Mouse (Mus musculus): ENCODE results near the gene Bcor. TPM values are rescaled to one million over a fixed set of nuclear protein-coding genes. Genes with fewer than 3 reads are reported as not detected.
A peak's percentile ranks its signal among the peaks of the same experiment; 100 is the strongest.

The Bcor gene
- polyA plus RNA-seq, 1 experiment from 2014 or later = 20.6 TPM

- WGBS = 21% methylated on average over 9 of the region's 9 CpGs
- Histone ChIP-seq H3K9me3 (ENCODE audit: control insufficient read depth, low read depth, low read length) (no peaks in the 10 kb centered on the region), H3K36me3 (ENCODE audit: control insufficient read depth, insufficient read depth, low read length) (no peaks in the 10 kb centered on the region), H3K4me1 (ENCODE audit: control insufficient read depth, insufficient read depth, low read length) (peaks cover 5% of the 10 kb centered on the region; the same call in 1 of the 2 replicates), H3K4me2 (replicated peaks; ENCODE audit: low read depth, low read length) (no peak overlapping the region), H3K4me3 (ENCODE audit: low read depth, low read length) (no peak overlapping the region), H3K27me3 (ENCODE audit: control insufficient read depth, insufficient read depth, low read length) (peaks cover 7% of the 10 kb centered on the region; the same call in 1 of the 2 replicates), H3K27ac (ENCODE audit: low read length) (peak overlapping the region; percentile 27; the same call in 1 of the 2 replicates), H3K9ac (replicated peaks; ENCODE audit: low read depth, low read length) (no peak overlapping the region)
- no peak for ATAC-seq (ENCODE audit: insufficient number of reproducible peaks, insufficient read depth, low FRiP score, low read depth)
Measured at GRCm38 (mm10) chrX:12003106-12003505, 157.0 kb downstream of the Bcor start.

GRCm38 (mm10) chrX:12002596-12002995, 157.6 kb downstream of the Bcor start:
- no peaks in the 10 kb centered on the region for H3K36me3 ChIP-seq (ENCODE audit: control insufficient read depth, insufficient read depth, low read length)
- H3K27ac ChIP-seq (ENCODE audit: low read length) = no peak overlapping the region
- ATAC-seq (ENCODE audit: insufficient number of reproducible peaks, insufficient read depth, low FRiP score, low read depth) = no peak
- 33% methylated on average over 6 of the region's 6 CpGs for WGBS
- H3K27me3 ChIP-seq (ENCODE audit: control insufficient read depth, insufficient read depth, low read length) = peaks cover 7% of the 10 kb centered on the region; the same call in 1 of the 2 replicates
- no peaks in the 10 kb centered on the region for H3K9me3 ChIP-seq (ENCODE audit: control insufficient read depth, low read depth, low read length)
- no peak overlapping the region for H3K4me2 ChIP-seq (replicated peaks; ENCODE audit: low read depth, low read length)
- H3K4me1 ChIP-seq (ENCODE audit: control insufficient read depth, insufficient read depth, low read length) = peaks cover 5% of the 10 kb centered on the region; the same call in 1 of the 2 replicates
- H3K4me3 ChIP-seq (ENCODE audit: low read depth, low read length) = no peak overlapping the region
- H3K9ac ChIP-seq (replicated peaks; ENCODE audit: low read depth, low read length) = no peak overlapping the region

- 24% methylated on average over 3 of the region's 3 CpGs for WGBS
- H3K9ac ChIP-seq (replicated peaks; ENCODE audit: low read depth, low read length) = no peak overlapping the region
- no peak overlapping the region for H3K4me2 ChIP-seq (replicated peaks; ENCODE audit: low read depth, low read length)
- H3K36me3 ChIP-seq (ENCODE audit: control insufficient read depth, insufficient read depth, low read length) = no peaks in the 10 kb centered on the region
- no peaks in the 10 kb centered on the region for H3K9me3 ChIP-seq (ENCODE audit: control insufficient read depth, low read depth, low read length)
- peaks cover 5% of the 10 kb centered on the region; the same call in 1 of the 2 replicates for H3K27me3 ChIP-seq (ENCODE audit: control insufficient read depth, insufficient read depth, low read length)
- H3K4me1 ChIP-seq (ENCODE audit: control insufficient read depth, insufficient read depth, low read length) = peaks cover 5% of the 10 kb centered on the region; the same call in 1 of the 2 replicates
- H3K27ac ChIP-seq (ENCODE audit: low read length) = no peak overlapping the region
- ATAC-seq (ENCODE audit: insufficient number of reproducible peaks, insufficient read depth, low FRiP score, low read depth) = no peak
- H3K4me3 ChIP-seq (ENCODE audit: low read depth, low read length) = no peak overlapping the region
Measured at GRCm38 (mm10) chrX:12001969-12002368, 158.2 kb downstream of the Bcor start.

- H3K27ac ChIP-seq (ENCODE audit: low read length) = no peak overlapping the region
- peaks cover 5% of the 10 kb centered on the region; the same call in 1 of the 2 replicates for H3K4me1 ChIP-seq (ENCODE audit: control insufficient read depth, insufficient read depth, low read length)
- H3K9ac ChIP-seq (replicated peaks; ENCODE audit: low read depth, low read length) = no peak overlapping the region
- WGBS = 46% methylated on average over 16 of the region's 16 CpGs
- no peaks in the 10 kb centered on the region for H3K36me3 ChIP-seq (ENCODE audit: control insufficient read depth, insufficient read depth, low read length)
- no peak overlapping the region for H3K4me3 ChIP-seq (ENCODE audit: low read depth, low read length)
- H3K4me2 ChIP-seq (replicated peaks; ENCODE audit: low read depth, low read length) = no peak overlapping the region
- H3K27me3 ChIP-seq (ENCODE audit: control insufficient read depth, insufficient read depth, low read length) = peaks cover 5% of the 10 kb centered on the region; the same call in 1 of the 2 replicates
- ATAC-seq (ENCODE audit: insufficient number of reproducible peaks, insufficient read depth, low FRiP score, low read depth) = no peak
- no peaks in the 10 kb centered on the region for H3K9me3 ChIP-seq (ENCODE audit: control insufficient read depth, low read depth, low read length)
Measured at GRCm38 (mm10) chrX:12001336-12001735, 158.8 kb downstream of the Bcor start.

GRCm38 (mm10) chrX:12000620-12001019, 159.5 kb downstream of the Bcor start:
- Histone ChIP-seq H3K27me3 (ENCODE audit: control insufficient read depth, insufficient read depth, low read length) (peaks cover 5% of the 10 kb centered on the region; the same call in 1 of the 2 replicates), H3K9me3 (ENCODE audit: control insufficient read depth, low read depth, low read length) (no peaks in the 10 kb centered on the region), H3K36me3 (ENCODE audit: control insufficient read depth, insufficient read depth, low read length) (no peaks in the 10 kb centered on the region), H3K4me3 (ENCODE audit: low read depth, low read length) (no peak overlapping the region), H3K4me2 (replicated peaks; ENCODE audit: low read depth, low read length) (no peak overlapping the region), H3K27ac (ENCODE audit: low read length) (no peak overlapping the region), H3K9ac (replicated peaks; ENCODE audit: low read depth, low read length) (no peak overlapping the region), H3K4me1 (ENCODE audit: control insufficient read depth, insufficient read depth, low read length) (peaks cover 5% of the 10 kb centered on the region; the same call in 1 of the 2 replicates)
- WGBS = 31% methylated on average over 13 of the region's 13 CpGs
- ATAC-seq (ENCODE audit: insufficient number of reproducible peaks, insufficient read depth, low FRiP score, low read depth) = no peak

- Histone ChIP-seq H3K4me3 (ENCODE audit: low read depth, low read length) (no peak overlapping the region), H3K4me2 (replicated peaks; ENCODE audit: low read depth, low read length) (0 out of 2 replicates have a peak overlapping the region, but pooled peaks have one; percentile 46), H3K27ac (ENCODE audit: low read length) (no peak overlapping the region), H3K27me3 (ENCODE audit: control insufficient read depth, insufficient read depth, low read length) (peaks cover 5% of the 10 kb centered on the region; the same call in 1 of the 2 replicates), H3K36me3 (ENCODE audit: control insufficient read depth, insufficient read depth, low read length) (no peaks in the 10 kb centered on the region), H3K9me3 (ENCODE audit: control insufficient read depth, low read depth, low read length) (no peaks in the 10 kb centered on the region), H3K9ac (replicated peaks; ENCODE audit: low read depth, low read length) (no peak overlapping the region), H3K4me1 (ENCODE audit: control insufficient read depth, insufficient read depth, low read length) (peaks cover 5% of the 10 kb centered on the region; the same call in 1 of the 2 replicates)
- ATAC-seq (ENCODE audit: insufficient number of reproducible peaks, insufficient read depth, low FRiP score, low read depth) = no peak
- 25% methylated on average over 19 of the region's 19 CpGs for WGBS
Measured at GRCm38 (mm10) chrX:11999951-12000350, 160.2 kb downstream of the Bcor start.

- Histone ChIP-seq H3K9me3 (ENCODE audit: control insufficient read depth, low read depth, low read length) (no peaks in the 10 kb centered on the region), H3K27ac (ENCODE audit: low read length) (no peak overlapping the region), H3K4me1 (ENCODE audit: control insufficient read depth, insufficient read depth, low read length) (0 out of 2 replicates have a peak, but pooled peaks cover 5% of the 10 kb centered on the region), H3K4me2 (replicated peaks; ENCODE audit: low read depth, low read length) (peak overlapping the region; percentile 46), H3K9ac (replicated peaks; ENCODE audit: low read depth, low read length) (no peak overlapping the region; the same call in 1 of the 2 replicates), H3K4me3 (ENCODE audit: low read depth, low read length) (peak overlapping the region; percentile 25), H3K27me3 (ENCODE audit: control insufficient read depth, insufficient read depth, low read length) (peaks cover 5% of the 10 kb centered on the region; the same call in 1 of the 2 replicates), H3K36me3 (ENCODE audit: control insufficient read depth, insufficient read depth, low read length) (no peaks in the 10 kb centered on the region)
- WGBS = 2% methylated on average over 40 of the region's 41 CpGs
- ATAC-seq (ENCODE audit: insufficient number of reproducible peaks, insufficient read depth, low FRiP score, low read depth) = peak; percentile 85
Measured at GRCm38 (mm10) chrX:11998934-11999336, 161.2 kb downstream of the Bcor start.

GRCm38 (mm10) chrX:11996891-11997290, 163.3 kb downstream of the Bcor start:
- ATAC-seq (ENCODE audit: insufficient number of reproducible peaks, insufficient read depth, low FRiP score, low read depth) = no peak
- peaks cover 5% of the 10 kb centered on the region; the same call in 1 of the 2 replicates for H3K27me3 ChIP-seq (ENCODE audit: control insufficient read depth, insufficient read depth, low read length)

More at GRCm38 (mm10) chrX:11996891-11997290, 163.3 kb downstream of the Bcor start:
- Histone ChIP-seq H3K9me3 (ENCODE audit: control insufficient read depth, low read depth, low read length) (no peaks in the 10 kb centered on the region), H3K9ac (replicated peaks; ENCODE audit: low read depth, low read length) (no peak overlapping the region), H3K27ac (ENCODE audit: low read length) (no peak overlapping the region), H3K4me1 (ENCODE audit: control insufficient read depth, insufficient read depth, low read length) (0 out of 2 replicates have a peak, but pooled peaks cover 2% of the 10 kb centered on the region), H3K4me2 (replicated peaks; ENCODE audit: low read depth, low read length) (no peak overlapping the region), H3K4me3 (ENCODE audit: low read depth, low read length) (no peak overlapping the region), H3K36me3 (ENCODE audit: control insufficient read depth, insufficient read depth, low read length) (no peaks in the 10 kb centered on the region)
- 81% methylated on average over 2 of the region's 2 CpGs for WGBS
